Mouse (Mus musculus) forebrain, embryonic 14.5 days (tissue): ENCODE results near the gene Gramd4. TPM values are rescaled to one million over a fixed set of nuclear protein-coding genes. Genes with fewer than 3 reads are reported as not detected.

ENCODE experiments used
- ATAC-seq: fragments of 200-750 bp; cut with Nextera tagmentation; 2 replicates; pipeline ENCODE4 v1.8.0; 2017; ENCODE audit warnings: mild to moderate bottlenecking, moderate library complexity
- DNase-seq: peaks from one replicate; pipeline ENCODE4 v3.0.0-alpha.2; 2015; ENCODE audit warnings: low spot score
- H3K27ac ChIP-seq: fragments of 300-500 bp; sonication (generic); 2 replicates; pipeline ENCODE4 v1.5.1; 2014; ENCODE audit warnings: low read depth, mild to moderate bottlenecking, control low read depth, low read length, moderate library complexity
- H3K27me3 ChIP-seq: fragments of 300-500 bp; sonication (generic); replicated peaks from 2 replicates; pipeline ENCODE4 v1.6.1; 2014; ENCODE audit warnings: low read length, control low read depth, mixed read lengths; ENCODE audit not compliant: control insufficient read depth, insufficient read depth
- H3K36me3 ChIP-seq: fragments of 300-500 bp; sonication (generic); 2 replicates; pipeline ENCODE4 v1.6.1; 2014; ENCODE audit warnings: low read length, control low read depth; ENCODE audit not compliant: control insufficient read depth, insufficient read depth
- H3K4me1 ChIP-seq: fragments of 300-500 bp; sonication (generic); 2 replicates; pipeline ENCODE4 v1.6.1; 2014; ENCODE audit warnings: antibody characterized with exemption, low read length, control low read depth; ENCODE audit not compliant: control insufficient read depth, insufficient read depth
- H3K4me2 ChIP-seq: fragments of 300-500 bp; sonication (generic); 2 replicates; pipeline ENCODE4 v1.6.1; 2014; ENCODE audit warnings: mild to moderate bottlenecking, control low read depth, low read length
- H3K4me3 ChIP-seq: fragments of 300-500 bp; sonication (generic); 2 replicates; pipeline ENCODE4 v1.5.1; 2014; ENCODE audit warnings: low read depth, low read length, control low read depth
- H3K9ac ChIP-seq: fragments of 300-500 bp; sonication (generic); 2 replicates; pipeline ENCODE4 v1.6.1; 2014; ENCODE audit warnings: mild to moderate bottlenecking, low read length, control low read depth, moderate library complexity
- H3K9me3 ChIP-seq: fragments of 300-500 bp; sonication (generic); replicated peaks from 2 replicates; pipeline ENCODE4 v1.6.1; 2016; ENCODE audit warnings: low read length, control low read depth, mixed read lengths; ENCODE audit not compliant: control insufficient read depth
- WGBS: fragments of 180-500 bp; shearing (Covaris S2); extraction: QIAGEN DNeasy Blood & Tissue Kit; methylation state at CpG from one replicate; pipeline ENCODE4 v1.1.7; 2014; 5-methylcytosine and 5-hydroxymethylcytosine counted together
- polyA plus RNA-seq: library from polyadenylated mRNA; unstranded; fragments of >200 nt; fragmentation: Nextera tagmentation; extraction: Ambion mirVana; gene quantifications from 2 replicates; pipeline ENCODE4 v1.2.1, GENCODE M21; 2014

The Gramd4 gene
- polyA plus RNA-seq, 1 experiment from 2014 or later: 20.7 TPM

GRCm38 (mm10) chr15:86168941-86169816, 111.7 kb downstream of the Gramd4 start:
- ATAC-seq: no peak
- no peak for DNase-seq
- Histone ChIP-seq H3K27ac (no peak overlapping the region), H3K4me3 (no peak overlapping the region), H3K36me3 (peaks cover 4% of the 10 kb centered on the region; the same call in 1 of the 2 replicates), H3K27me3 (no peaks in the 10 kb centered on the region), H3K9me3 (no peaks in the 10 kb centered on the region), H3K4me1 (0 out of 2 replicates have a peak, but pooled peaks cover 7% of the 10 kb centered on the region), H3K4me2 (no peak overlapping the region), H3K9ac (no peak overlapping the region)
- WGBS: 81% methylated on average over 12 of the region's 12 CpGs

DNA sequence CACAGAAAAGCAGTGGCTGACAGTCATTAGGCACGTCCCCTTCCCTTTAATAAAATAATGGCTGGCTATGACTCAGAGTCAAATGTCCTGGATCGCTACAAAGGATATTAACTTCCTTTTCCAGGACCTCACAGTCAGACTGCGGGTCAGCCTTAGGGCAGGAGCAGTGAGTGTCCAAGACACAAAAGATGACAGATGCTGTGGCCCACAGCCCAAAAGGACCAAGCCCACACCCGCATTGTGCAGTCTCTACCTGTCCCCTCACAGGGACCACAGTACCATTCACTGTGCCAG, 112.3 kb downstream of the Gramd4 start:
- WGBS: 81% methylated on average over 4 of the region's 4 CpGs

GRCm38 (mm10) chr15:86171316-86171715, 113.8 kb downstream of the Gramd4 start:
- Histone ChIP-seq H3K36me3 (no peaks in the 10 kb centered on the region), H3K4me2 (no peak overlapping the region), H3K27me3 (no peaks in the 10 kb centered on the region), H3K9me3 (no peaks in the 10 kb centered on the region), H3K27ac (no peak overlapping the region), H3K4me3 (no peak overlapping the region), H3K9ac (no peak overlapping the region), H3K4me1 (0 out of 2 replicates have a peak, but pooled peaks cover 7% of the 10 kb centered on the region)
- WGBS: 81% methylated on average over 12 of the region's 12 CpGs
- DNase-seq (no peak), ATAC-seq (no peak)

More for the DNA sequence above, 112.3 kb downstream of the Gramd4 start:
- Histone ChIP-seq H3K9me3 (no peaks in the 10 kb centered on the region), H3K4me2 (no peak overlapping the region), H3K4me1 (0 out of 2 replicates have a peak, but pooled peaks cover 7% of the 10 kb centered on the region), H3K9ac (no peak overlapping the region), H3K36me3 (peaks cover 4% of the 10 kb centered on the region; the same call in 1 of the 2 replicates), H3K4me3 (no peak overlapping the region), H3K27me3 (no peaks in the 10 kb centered on the region), H3K27ac (no peak overlapping the region)
- ATAC-seq (no peak), DNase-seq (no peak)

GRCm38 (mm10) chr15:86172124-86172523, 114.6 kb downstream of the Gramd4 start:
- no peak for DNase-seq
- H3K4me2 ChIP-seq: no peak overlapping the region
- no peak overlapping the region for H3K9ac ChIP-seq
- no peaks in the 10 kb centered on the region for H3K27me3 ChIP-seq
- H3K4me1 ChIP-seq: 0 out of 2 replicates have a peak, but pooled peaks cover 7% of the 10 kb centered on the region
- no peak overlapping the region for H3K27ac ChIP-seq
- H3K36me3 ChIP-seq: no peaks in the 10 kb centered on the region
- H3K4me3 ChIP-seq: no peak overlapping the region
- WGBS: 70% methylated on average over 3 of the region's 3 CpGs
- ATAC-seq: no peak
- H3K9me3 ChIP-seq: no peaks in the 10 kb centered on the region

- no peaks in the 10 kb centered on the region for H3K36me3 ChIP-seq
- no peak overlapping the region for H3K4me2 ChIP-seq
- ATAC-seq (no peak), DNase-seq (no peak)
- no peak overlapping the region for H3K4me3 ChIP-seq
- H3K9me3 ChIP-seq: no peaks in the 10 kb centered on the region
- no peaks in the 10 kb centered on the region for H3K27me3 ChIP-seq
- H3K4me1 ChIP-seq: 0 out of 2 replicates have a peak, but pooled peaks cover 7% of the 10 kb centered on the region
- no peak overlapping the region for H3K9ac ChIP-seq
- 84% methylated on average over 6 of the region's 6 CpGs for WGBS
- no peak overlapping the region for H3K27ac ChIP-seq
These were observed 115.0 kb downstream of the Gramd4 start for GRCm38 (mm10) chr15:86172526-86172925.

GRCm38 (mm10) chr15:86173136-86173985, 115.9 kb downstream of the Gramd4 start:
- no peak overlapping the region for H3K9ac ChIP-seq
- no peaks in the 10 kb centered on the region for H3K27me3 ChIP-seq
- no peak overlapping the region for H3K27ac ChIP-seq
- DNase-seq (no peak), ATAC-seq (no peak)
- no peaks in the 10 kb centered on the region for H3K36me3 ChIP-seq
- H3K4me2 ChIP-seq: no peak overlapping the region
- H3K4me1 ChIP-seq: 0 out of 2 replicates have a peak, but pooled peaks cover 7% of the 10 kb centered on the region
- H3K4me3 ChIP-seq: no peak overlapping the region
- no peaks in the 10 kb centered on the region for H3K9me3 ChIP-seq
- 52% methylated on average over 16 of the region's 16 CpGs for WGBS

GRCm38 (mm10) chr15:86175253-86176050, 118.0 kb downstream of the Gramd4 start:
- Histone ChIP-seq H3K9me3 (no peaks in the 10 kb centered on the region), H3K27ac (no peak overlapping the region), H3K36me3 (no peaks in the 10 kb centered on the region), H3K4me2 (no peak overlapping the region), H3K9ac (no peak overlapping the region), H3K4me1 (0 out of 2 replicates have a peak, but pooled peaks cover 2% of the 10 kb centered on the region), H3K27me3 (no peaks in the 10 kb centered on the region), H3K4me3 (no peak overlapping the region)
- ATAC-seq (no peak), DNase-seq (no peak)
- WGBS: 74% methylated on average over 3 of the region's 3 CpGs

- WGBS: 93% methylated on average over 10 of the region's 10 CpGs
- Histone ChIP-seq H3K9me3 (no peaks in the 10 kb centered on the region), H3K4me2 (no peak overlapping the region), H3K27ac (no peak overlapping the region), H3K4me3 (no peak overlapping the region), H3K36me3 (no peaks in the 10 kb centered on the region), H3K27me3 (no peaks in the 10 kb centered on the region), H3K4me1 (0 out of 2 replicates have a peak, but pooled peaks cover 2% of the 10 kb centered on the region), H3K9ac (no peak overlapping the region)
- ATAC-seq: no peak
- no peak for DNase-seq
These were observed 118.7 kb downstream of the Gramd4 start for GRCm38 (mm10) chr15:86176166-86176565.
